Mouse (Mus musculus) liver, embryonic 12.5 days (tissue): ENCODE measurements around the gene Car5b. TPM values are rescaled to one million over a fixed set of nuclear protein-coding genes. Genes with fewer than 3 reads are reported as not detected.

ENCODE experiments used
- ATAC-seq: fragments of 200-750 bp; cut with Nextera tagmentation; 2 replicates; pipeline ENCODE4 v1.8.0; 2017; ENCODE audit warnings: moderate number of reproducible peaks, mild to moderate bottlenecking, moderate library complexity
- H3K27ac ChIP-seq: fragments of 300-500 bp; sonication (generic); 2 replicates; pipeline ENCODE4 v1.5.1; 2016; ENCODE audit warnings: mild to moderate bottlenecking
- H3K27me3 ChIP-seq: fragments of 300-500 bp; sonication (generic); replicated peaks from 2 replicates; pipeline ENCODE4 v1.6.1; 2016; ENCODE audit warnings: mild to moderate bottlenecking, moderate library complexity
- H3K36me3 ChIP-seq: fragments of 300-500 bp; sonication (generic); 2 replicates; pipeline ENCODE4 v1.6.1; 2016; ENCODE audit warnings: mild to moderate bottlenecking, moderate library complexity
- H3K4me1 ChIP-seq: fragments of 300-500 bp; sonication (generic); 2 replicates; pipeline ENCODE4 v1.6.1; 2016
- H3K4me2 ChIP-seq: fragments of 300-500 bp; sonication (generic); 2 replicates; pipeline ENCODE4 v1.6.1; 2016; ENCODE audit warnings: mild to moderate bottlenecking, moderate library complexity
- H3K4me3 ChIP-seq: fragments of 300-500 bp; sonication (generic); 2 replicates; pipeline ENCODE4 v1.5.1; 2016; ENCODE audit warnings: mild to moderate bottlenecking, moderate library complexity
- H3K9ac ChIP-seq: fragments of 300-500 bp; sonication (generic); 2 replicates; pipeline ENCODE4 v1.6.1; 2016; ENCODE audit warnings: mild to moderate bottlenecking, moderate library complexity
- H3K9me3 ChIP-seq: fragments of 300-500 bp; sonication (generic); replicated peaks from 2 replicates; pipeline ENCODE4 v1.6.1; 2016; ENCODE audit warnings: mild to moderate bottlenecking, moderate library complexity
- WGBS: fragments of 180-500 bp; shearing (Covaris S2); methylation state at CpG from one replicate; pipeline ENCODE4 v1.1.7; 2016; ENCODE audit not compliant: insufficient replicate concordance; 5-methylcytosine and 5-hydroxymethylcytosine counted together
- polyA plus RNA-seq: library from polyadenylated mRNA; unstranded; fragments of >200 nt; fragmentation: Nextera tagmentation; extraction: Ambion mirVana; gene quantifications from 2 replicates; pipeline ENCODE4 v1.2.1, GENCODE M21; 2016

The Car5b gene
- polyA plus RNA-seq, 1 experiment from 2014 or later: 0.14 TPM

GRCm38 (mm10) chrX:163957803-163958466 is 69.9 kb downstream of the Car5b start:
- no peaks in the 10 kb centered on the region for H3K9me3 ChIP-seq
- peaks cover 35% of the 10 kb centered on the region for H3K36me3 ChIP-seq
- WGBS: 10% methylated on average over 52 of the region's 67 CpGs

GRCm38 (mm10) chrX:163957381-163957780 is 70.4 kb downstream of the Car5b start:
- Histone ChIP-seq H3K9ac (peak overlapping the region; percentile 85), H3K27ac (peak overlapping the region; percentile 97), H3K4me2 (peak overlapping the region; percentile 73), H3K4me1 (peaks cover 16% of the 10 kb centered on the region; the same call in 1 of the 2 replicates), H3K9me3 (no peaks in the 10 kb centered on the region), H3K4me3 (peak overlapping the region; percentile 75), H3K27me3 (no peaks in the 10 kb centered on the region), H3K36me3 (peaks cover 40% of the 10 kb centered on the region)
- no peak for ATAC-seq
- WGBS: 22% methylated on average over 12 of the region's 12 CpGs

More at GRCm38 (mm10) chrX:163957803-163958466, 69.9 kb downstream of the Car5b start:
- peaks cover 16% of the 10 kb centered on the region; the same call in 1 of the 2 replicates for H3K4me1 ChIP-seq
- ATAC-seq: peak; percentile 92
- H3K9ac ChIP-seq: peak overlapping the region; percentile 85
- H3K27ac ChIP-seq: peak overlapping the region; percentile 97
- H3K27me3 ChIP-seq: no peaks in the 10 kb centered on the region
- peak overlapping the region; percentile 75 for H3K4me3 ChIP-seq
- peak overlapping the region; percentile 73 for H3K4me2 ChIP-seq

- H3K4me3 ChIP-seq: no peak overlapping the region
- peaks cover 90% of the 10 kb centered on the region for H3K36me3 ChIP-seq
- no peak overlapping the region for H3K4me2 ChIP-seq
- ATAC-seq: no peak
- 67% methylated on average over 1 of the region's 1 CpGs for WGBS
- no peak overlapping the region for H3K27ac ChIP-seq
- no peaks in the 10 kb centered on the region for H3K9me3 ChIP-seq
- H3K27me3 ChIP-seq: no peaks in the 10 kb centered on the region
- H3K9ac ChIP-seq: no peak overlapping the region
- 0 out of 2 replicates have a peak, but pooled peaks cover under 1% of the 10 kb centered on the region for H3K4me1 ChIP-seq
Observed at GRCm38 (mm10) chrX:163951618-163952017, 76.2 kb downstream of the Car5b start.

DNA sequence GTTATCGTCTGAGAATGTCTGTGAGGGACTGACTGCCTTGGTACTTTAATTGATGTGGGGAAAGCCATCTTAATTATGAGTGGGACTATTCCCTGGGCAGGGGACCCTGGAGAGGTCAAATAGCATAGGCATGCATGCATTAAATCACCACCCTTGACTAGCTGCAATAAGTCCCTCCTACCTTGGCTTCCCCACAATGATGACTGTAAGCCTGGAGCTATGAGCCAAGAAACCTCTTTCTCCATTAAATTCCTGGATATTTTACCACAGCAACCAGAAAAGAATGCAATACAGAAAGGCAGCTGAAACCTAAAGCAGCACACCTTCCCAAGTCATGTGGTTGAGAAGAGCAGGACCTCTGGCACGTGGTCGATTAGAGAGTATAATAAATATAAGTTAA is 83.4 kb downstream of the Car5b start:
- H3K4me1 ChIP-seq: no peaks in the 10 kb centered on the region
- peaks cover 78% of the 10 kb centered on the region for H3K36me3 ChIP-seq
- H3K9ac ChIP-seq: no peak overlapping the region
- H3K27me3 ChIP-seq: no peaks in the 10 kb centered on the region
- ATAC-seq: no peak
- 82% methylated on average over 3 of the region's 3 CpGs for WGBS
- no peak overlapping the region for H3K4me2 ChIP-seq
- no peaks in the 10 kb centered on the region for H3K9me3 ChIP-seq
- H3K4me3 ChIP-seq: no peak overlapping the region
- no peak overlapping the region for H3K27ac ChIP-seq

- Histone ChIP-seq H3K36me3 (peaks cover 56% of the 10 kb centered on the region), H3K9ac (no peak overlapping the region), H3K4me1 (no peaks in the 10 kb centered on the region), H3K4me3 (no peak overlapping the region), H3K4me2 (no peak overlapping the region), H3K9me3 (no peaks in the 10 kb centered on the region), H3K27ac (no peak overlapping the region), H3K27me3 (no peaks in the 10 kb centered on the region)
- WGBS: 77% methylated on average over 6 of the region's 6 CpGs
- no peak for ATAC-seq
Observed at GRCm38 (mm10) chrX:163938587-163938986, 89.2 kb downstream of the Car5b start.

- Histone ChIP-seq H3K27me3 (no peaks in the 10 kb centered on the region), H3K9me3 (no peaks in the 10 kb centered on the region), H3K27ac (no peak overlapping the region), H3K4me1 (no peaks in the 10 kb centered on the region), H3K4me3 (no peak overlapping the region), H3K4me2 (no peak overlapping the region), H3K36me3 (peaks cover 29% of the 10 kb centered on the region), H3K9ac (no peak overlapping the region)
- 82% methylated on average over 8 of the region's 8 CpGs for WGBS
- ATAC-seq: no peak
Observed at GRCm38 (mm10) chrX:163934731-163935130, 93.1 kb downstream of the Car5b start.

DNA sequence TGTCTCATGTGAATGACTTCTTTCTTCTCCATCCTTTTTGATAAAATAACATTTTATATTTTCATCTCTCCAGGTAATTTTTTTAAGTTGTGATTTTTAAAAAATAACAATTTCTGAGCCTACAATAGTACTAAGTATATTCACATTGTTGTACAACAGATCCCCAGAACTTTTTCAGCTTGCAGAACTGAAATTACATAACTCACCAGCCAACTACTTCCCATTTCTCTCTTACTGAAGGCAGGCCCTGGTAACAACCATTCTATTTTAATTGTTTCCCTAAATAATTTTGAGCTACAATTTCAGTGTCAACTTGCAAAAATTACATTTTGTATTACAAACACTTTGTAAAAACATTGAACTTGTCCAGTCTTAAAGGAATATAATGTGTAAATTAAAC is 98.2 kb downstream of the Car5b start:
- no peak for ATAC-seq
- Histone ChIP-seq H3K9me3 (no peaks in the 10 kb centered on the region), H3K27me3 (no peaks in the 10 kb centered on the region), H3K27ac (no peak overlapping the region), H3K36me3 (no peaks in the 10 kb centered on the region), H3K4me2 (no peak overlapping the region), H3K4me3 (no peak overlapping the region), H3K9ac (no peak overlapping the region), H3K4me1 (no peaks in the 10 kb centered on the region)

Other genes with a start within 250 kb of the Car5b start
- gene Ap1s2, start 119.0 kb downstream of the Car5b start, polyA plus RNA-seq: 6.0 and 6.2 TPM in 2 replicates
- 25.5 and 32.2 TPM in 2 replicates for gene Zrsr2, start 69.3 kb downstream of the Car5b start, polyA plus RNA-seq
- gene Siah1b, start 48.5 kb upstream of the Car5b start, polyA plus RNA-seq: 23.3 and 24.8 TPM in 2 replicates
- 0.24 and 0.63 TPM in 2 replicates for gene Cltrn, start 60.8 kb upstream of the Car5b start, polyA plus RNA-seq
- gene Ace2, start 111.3 kb upstream of the Car5b start, polyA plus RNA-seq: not detected in 2 replicates
- 0.16 and 0.20 TPM in 2 replicates for gene Bmx, start 230.2 kb upstream of the Car5b start, polyA plus RNA-seq
- gene Pir, start 241.4 kb upstream of the Car5b start, polyA plus RNA-seq: 18.8 and 19.8 TPM in 2 replicates